8 mouse cellular contexts compared by ENCODE assay signal in genomic region chr9:72808176-72808575, GRCm38 (mm10). TPM values are rescaled to one million over a fixed set of nuclear protein-coding genes. Genes with fewer than 3 reads are reported as not detected.
DNase-seq lines count a peak whose midpoint lies in the region; ATAC-seq and TF ChIP-seq lines count a peak whose summit lies in the region.

No protein-coding gene starts in this region.

- H3K4me1 ChIP-seq in kidney, postnatal 0 days (replicated peaks; ENCODE audit: insufficient read depth, low read length) = peaks cover 21% of the 10 kb centered on the region
- H3K4me1 ChIP-seq in intestine, embryonic 16.5 days (ENCODE audit: control insufficient read depth, insufficient read depth, low read length) = peaks cover 16% of the 10 kb centered on the region
- H3K4me1 ChIP-seq in neural tube, embryonic 14.5 days (ENCODE audit: control insufficient read depth, insufficient read depth, low read length) = no peaks in the 10 kb centered on the region

- no peaks in the 10 kb centered on the region for H3K27me3 ChIP-seq in kidney, postnatal 0 days (ENCODE audit: insufficient read depth, low read length)
- H3K27me3 ChIP-seq in intestine, embryonic 16.5 days (replicated peaks; ENCODE audit: control insufficient read depth, insufficient read depth, low read length) = no peaks in the 10 kb centered on the region
- H3K27me3 ChIP-seq in neural tube, embryonic 14.5 days (ENCODE audit: control insufficient read depth, insufficient read depth, low read length) = peaks cover 3% of the 10 kb centered on the region; the same call in 1 of the 2 replicates

- H3K9ac ChIP-seq in kidney, postnatal 0 days (ENCODE audit: low read depth, low read length) = peak overlapping the region; percentile 82; the same call in 1 of the 2 replicates
- no peak overlapping the region for H3K9ac ChIP-seq in intestine, embryonic 16.5 days (ENCODE audit: low read depth, low read length)
- no peak overlapping the region for H3K9ac ChIP-seq in neural tube, embryonic 14.5 days (replicated peaks; ENCODE audit: low read depth, low read length)

- H3K9me3 ChIP-seq in kidney, postnatal 0 days (replicated peaks; ENCODE audit: low read length) = no peaks in the 10 kb centered on the region
- no peaks in the 10 kb centered on the region for H3K9me3 ChIP-seq in intestine, embryonic 16.5 days (ENCODE audit: control insufficient read depth, low read length)
- H3K9me3 ChIP-seq in neural tube, embryonic 14.5 days (ENCODE audit: control insufficient read depth, low read length) = no peaks in the 10 kb centered on the region

- peak overlapping the region; percentile 75 for H3K4me3 ChIP-seq in kidney, postnatal 0 days (replicated peaks; ENCODE audit: low read depth, low read length)
- H3K4me3 ChIP-seq in intestine, embryonic 16.5 days (ENCODE audit: low read length) = peak overlapping the region; percentile 81; the same call in 1 of the 2 replicates
- H3K4me3 ChIP-seq in neural tube, embryonic 14.5 days (ENCODE audit: low read depth, low read length) = peak overlapping the region; percentile 71

- no peak for TF ChIP-seq CTCF in kidney, postnatal 0 days (IDR thresholded peaks at IDR 0.05; ENCODE audit: low read depth)

- ATAC-seq in kidney, postnatal 0 days (replicated peaks; ENCODE audit: low FRiP score, low read depth) = no peak
- no peak for ATAC-seq in intestine, embryonic 16.5 days
- no peak for ATAC-seq in neural tube, embryonic 14.5 days (ENCODE audit: low read depth)

- WGBS in kidney, postnatal 0 days = 7% methylated on average over 6 of the region's 6 CpGs
- WGBS in intestine, embryonic 16.5 days = 9% methylated on average over 6 of the region's 6 CpGs
- WGBS in neural tube, embryonic 14.5 days = 2% methylated on average over 6 of the region's 6 CpGs

- H3K4me2 ChIP-seq in kidney, postnatal 0 days (ENCODE audit: low read length) = peak overlapping the region; percentile 99
- H3K4me2 ChIP-seq in intestine, embryonic 16.5 days (ENCODE audit: low read depth, low read length) = peak overlapping the region; percentile 98
- H3K4me2 ChIP-seq in neural tube, embryonic 14.5 days (ENCODE audit: low read depth, low read length) = peak overlapping the region; percentile 100

- no peak for DNase-seq in kidney, postnatal 0 days (ENCODE audit: low spot score)
- no peak for DNase-seq in kidney, postnatal 25 days
- peak; percentile 63 for DNase-seq in embryo, embryonic 11 days
- DNase-seq in ovary, postnatal 14 days (ENCODE audit: low spot score) = no peak
- DNase-seq in cerebellum, postnatal 25 days = no peak
- no peak for DNase-seq in adrenal gland, adult 18-20 months (ENCODE audit: low spot score in 2 of 2)

- H3K27ac ChIP-seq in kidney, postnatal 0 days = peak overlapping the region; percentile 82; the same call in 1 of the 2 replicates
- no peak overlapping the region for H3K27ac ChIP-seq in intestine, embryonic 16.5 days (ENCODE audit: low read length)
- no peak overlapping the region for H3K27ac ChIP-seq in neural tube, embryonic 14.5 days (ENCODE audit: low read depth, low read length)

- H3K36me3 ChIP-seq in kidney, postnatal 0 days (ENCODE audit: insufficient read depth, low read length) = no peaks in the 10 kb centered on the region
- H3K36me3 ChIP-seq in intestine, embryonic 16.5 days (ENCODE audit: control insufficient read depth, insufficient read depth, low read length) = no peaks in the 10 kb centered on the region
- no peaks in the 10 kb centered on the region for H3K36me3 ChIP-seq in neural tube, embryonic 14.5 days (ENCODE audit: control insufficient read depth, insufficient read depth, low read length)

RNA-seq across cellular contexts. Expression of gene Prtg, which starts 1.5 kb away (rescaled TPM):
- 1.2 TPM in 2 replicates for polyA plus RNA-seq in kidney, postnatal 0 days (2015; fragmentation: Nextera tagmentation; extraction: Ambion mirVana)
- 0.32 and 0.33 TPM in 2 replicates for polyA plus RNA-seq in intestine, embryonic 16.5 days (2015; fragmentation: Nextera tagmentation; extraction: Ambion mirVana)
- polyA plus RNA-seq in neural tube, embryonic 14.5 days (2014; fragmentation: Nextera tagmentation; extraction: Ambion mirVana) = 0.43 and 0.80 TPM in 2 replicates
- under 1 TPM in 1 of 2 experiments, not detected in 1; 0.07 TPM for total RNA-seq in adrenal gland, adult 18-20 months (2021)
